Mouse (Mus musculus): ENCODE data around the gene S1pr1. TPM values are rescaled to one million over a fixed set of nuclear protein-coding genes. Genes with fewer than 3 reads are reported as not detected.

The S1pr1 gene
- polyA plus RNA-seq, 1 experiment from 2014 or later: 10.8 TPM

DNA sequence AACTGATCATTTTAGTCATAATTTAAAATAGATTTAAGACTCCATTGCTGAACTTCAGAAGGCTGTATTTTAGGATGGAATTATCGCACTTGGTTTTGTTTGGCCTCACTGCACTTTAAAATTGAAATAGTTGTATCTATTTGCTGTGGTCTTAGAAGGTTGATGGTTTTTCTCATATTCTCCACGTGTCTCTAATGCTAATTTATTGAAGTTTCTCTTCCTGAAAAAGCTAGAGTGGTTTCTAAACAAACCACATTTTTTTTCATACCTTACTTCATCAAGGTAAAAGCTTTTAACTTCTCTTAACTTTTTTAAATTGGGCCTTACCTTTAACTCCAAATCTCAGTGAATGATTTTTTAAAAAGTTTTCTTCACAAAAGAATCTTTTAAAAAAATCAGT lies 4.8 kb downstream of the S1pr1 start:
- 78% methylated on average over 2 of the region's 2 CpGs for WGBS
- Histone ChIP-seq H3K4me3 (no peak overlapping the region), H3K27ac (replicated peaks) (no peak overlapping the region), H3K4me1 (peaks cover 15% of the 10 kb centered on the region), H3K36me3 (replicated peaks) (peaks cover 10% of the 10 kb centered on the region; the same call in 1 of the 2 replicates), H3K27me3 (replicated peaks; ENCODE audit: low read depth, poor library complexity, severe bottlenecking) (peaks cover 10% of the 10 kb centered on the region), H3K9me3 (no peaks in the 10 kb centered on the region)
- no peak for DNase-seq (ENCODE audit: low spot score)

DNA sequence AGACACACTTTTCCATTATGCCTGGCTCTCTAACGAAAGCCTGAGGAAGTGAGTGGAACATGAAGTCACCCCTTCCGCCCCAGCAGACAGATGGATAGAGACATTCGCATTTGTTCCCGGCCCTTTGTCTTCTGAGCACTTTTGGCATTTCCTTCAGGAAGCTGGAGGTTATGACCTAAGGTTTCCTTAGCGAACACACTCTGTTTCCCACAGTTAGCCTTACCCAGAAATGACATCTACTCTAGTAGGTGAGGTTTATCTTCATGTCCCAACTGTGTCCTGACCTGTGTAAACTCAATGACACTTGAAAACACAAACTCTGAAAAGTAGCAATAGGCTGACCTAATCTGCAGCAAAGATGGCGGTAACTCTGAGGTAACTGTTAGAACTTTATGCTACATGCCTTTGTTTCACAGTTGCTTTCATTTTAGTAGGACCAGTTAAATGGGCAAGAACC lies 5.7 kb downstream of the S1pr1 start:
- H3K27me3 ChIP-seq (replicated peaks; ENCODE audit: low read depth, poor library complexity, severe bottlenecking): peaks cover 10% of the 10 kb centered on the region
- no peak for DNase-seq (ENCODE audit: low spot score)
- peaks cover 15% of the 10 kb centered on the region for H3K4me1 ChIP-seq
- no peak overlapping the region for H3K4me3 ChIP-seq
- H3K27ac ChIP-seq (replicated peaks): no peak overlapping the region
- no peaks in the 10 kb centered on the region for H3K9me3 ChIP-seq
- WGBS: 68% methylated on average over 6 of the region's 6 CpGs
- peaks cover 10% of the 10 kb centered on the region; the same call in 1 of the 2 replicates for H3K36me3 ChIP-seq (replicated peaks)

DNA sequence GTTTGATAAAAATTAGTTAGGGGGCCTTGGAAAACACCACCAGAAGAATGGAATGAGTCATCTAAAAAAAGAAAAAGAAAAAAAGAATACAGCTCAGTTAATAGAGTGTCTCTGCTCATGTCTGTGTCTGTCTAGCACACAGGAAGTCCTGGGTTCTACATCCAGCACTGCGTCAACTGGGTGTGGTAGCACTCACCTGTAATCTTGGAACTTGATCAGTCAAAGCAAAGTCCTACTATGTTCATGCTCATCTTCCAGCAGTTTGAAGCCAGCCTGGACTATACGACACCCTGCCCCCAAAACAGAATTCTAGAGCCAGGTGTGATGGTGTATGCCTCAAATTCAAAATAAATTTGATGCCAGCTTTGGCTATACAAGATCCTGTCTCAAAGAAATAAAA lies 8.1 kb downstream of the S1pr1 start:
- H3K27me3 ChIP-seq (replicated peaks; ENCODE audit: low read depth, poor library complexity, severe bottlenecking): no peaks in the 10 kb centered on the region
- H3K36me3 ChIP-seq (replicated peaks): peaks cover 4% of the 10 kb centered on the region; the same call in 1 of the 2 replicates

DNA sequence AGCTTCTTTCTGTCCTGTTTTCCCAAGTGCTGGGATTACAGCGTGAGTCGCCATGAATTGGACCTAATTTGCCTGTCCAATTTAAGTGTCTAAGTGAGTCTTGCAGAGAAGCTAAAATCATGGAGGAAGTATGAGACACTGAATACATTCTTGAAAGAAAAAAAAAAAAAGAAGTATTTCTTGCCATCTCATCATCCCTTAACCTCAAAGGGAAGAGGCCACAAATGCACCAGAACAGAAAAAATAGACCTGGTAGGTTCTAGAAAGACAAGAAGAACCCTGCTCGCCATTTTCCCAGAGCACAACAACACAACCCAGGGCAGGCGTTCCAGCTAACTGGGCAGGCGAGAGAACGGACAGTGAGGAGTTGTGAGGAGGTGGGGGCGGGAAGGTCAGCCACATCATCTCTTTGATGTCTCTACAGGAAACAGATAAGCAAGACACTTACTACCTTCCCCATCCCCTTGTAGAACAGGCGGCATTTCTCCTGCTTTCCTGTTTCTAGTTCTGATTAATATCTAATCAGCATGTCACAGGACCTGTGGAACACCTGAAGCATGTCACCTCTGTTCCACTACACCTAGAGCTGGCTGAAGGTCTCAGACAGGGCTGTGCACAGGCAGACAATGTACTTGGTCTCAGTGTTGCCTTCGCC lies 10.5 kb downstream of the S1pr1 start:
- 84% methylated on average over 9 of the region's 9 CpGs for WGBS
- Histone ChIP-seq H3K27me3 (replicated peaks; ENCODE audit: low read depth, poor library complexity, severe bottlenecking) (no peaks in the 10 kb centered on the region), H3K27ac (replicated peaks) (no peak overlapping the region), H3K4me1 (no peaks in the 10 kb centered on the region), H3K4me3 (no peak overlapping the region), H3K9me3 (no peaks in the 10 kb centered on the region), H3K36me3 (replicated peaks) (no peaks in the 10 kb centered on the region)
- DNase-seq (ENCODE audit: low spot score): no peak

More for the DNA sequence above, 8.1 kb downstream of the S1pr1 start:
- 87% methylated on average over 2 of the region's 2 CpGs for WGBS
- H3K4me3 ChIP-seq: no peak overlapping the region
- H3K4me1 ChIP-seq: no peaks in the 10 kb centered on the region
- H3K27ac ChIP-seq (replicated peaks): no peak overlapping the region
- H3K9me3 ChIP-seq: no peaks in the 10 kb centered on the region
- DNase-seq (ENCODE audit: low spot score): no peak

DNA sequence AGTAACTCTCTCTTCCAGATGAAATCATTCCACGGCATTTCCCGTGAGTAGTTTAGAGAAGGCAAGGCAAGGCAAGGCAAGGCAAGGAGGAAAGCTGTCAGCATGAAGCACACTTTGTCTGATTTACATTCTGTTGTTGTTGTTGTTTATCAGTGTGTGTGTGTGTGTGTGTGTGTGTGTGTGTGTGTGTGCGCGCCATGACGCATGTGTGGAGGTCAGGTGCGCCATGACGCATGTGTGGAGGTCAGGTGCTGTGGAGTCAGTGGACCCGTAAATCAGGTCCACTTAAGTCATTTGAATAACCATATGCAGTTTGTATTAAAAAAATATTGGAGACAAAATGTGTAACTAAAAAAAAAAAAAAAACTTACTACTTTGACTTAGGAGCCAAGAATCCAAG lies 11.2 kb downstream of the S1pr1 start:
- 96% methylated on average over 8 of the region's 8 CpGs for WGBS
- no peak overlapping the region for H3K4me3 ChIP-seq

DNA sequence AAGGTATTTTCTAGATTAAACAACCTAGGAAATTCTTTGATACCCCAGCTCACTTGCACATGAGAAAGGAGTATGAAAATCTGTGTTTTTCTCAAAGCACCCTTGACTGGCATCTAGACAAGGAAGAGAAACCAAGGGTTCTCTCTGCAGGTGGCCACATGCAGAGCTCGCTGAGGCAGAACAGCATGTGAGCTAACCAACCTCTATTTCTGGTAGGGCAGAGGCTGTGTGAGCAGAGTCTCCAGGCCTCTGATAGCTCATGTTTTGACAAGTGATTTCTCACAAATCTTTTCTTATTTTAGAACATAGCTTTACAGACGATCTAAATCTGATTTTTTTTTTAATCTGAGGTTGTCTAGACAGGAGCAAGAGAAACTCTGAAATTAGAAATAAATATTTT lies 12.8 kb downstream of the S1pr1 start:
- Histone ChIP-seq H3K9me3 (no peaks in the 10 kb centered on the region), H3K27me3 (replicated peaks; ENCODE audit: low read depth, poor library complexity, severe bottlenecking) (no peaks in the 10 kb centered on the region), H3K36me3 (replicated peaks) (no peaks in the 10 kb centered on the region), H3K4me1 (no peaks in the 10 kb centered on the region), H3K27ac (replicated peaks) (no peak overlapping the region), H3K4me3 (no peak overlapping the region)
- no peak for DNase-seq (ENCODE audit: low spot score)
- 72% methylated on average over 2 of the region's 2 CpGs for WGBS

More for the DNA sequence above, 11.2 kb downstream of the S1pr1 start:
- H3K36me3 ChIP-seq (replicated peaks): no peaks in the 10 kb centered on the region
- H3K9me3 ChIP-seq: no peaks in the 10 kb centered on the region
- no peak for DNase-seq (ENCODE audit: low spot score)
- no peaks in the 10 kb centered on the region for H3K4me1 ChIP-seq
- H3K27ac ChIP-seq (replicated peaks): no peak overlapping the region
- no peaks in the 10 kb centered on the region for H3K27me3 ChIP-seq (replicated peaks; ENCODE audit: low read depth, poor library complexity, severe bottlenecking)

DNA sequence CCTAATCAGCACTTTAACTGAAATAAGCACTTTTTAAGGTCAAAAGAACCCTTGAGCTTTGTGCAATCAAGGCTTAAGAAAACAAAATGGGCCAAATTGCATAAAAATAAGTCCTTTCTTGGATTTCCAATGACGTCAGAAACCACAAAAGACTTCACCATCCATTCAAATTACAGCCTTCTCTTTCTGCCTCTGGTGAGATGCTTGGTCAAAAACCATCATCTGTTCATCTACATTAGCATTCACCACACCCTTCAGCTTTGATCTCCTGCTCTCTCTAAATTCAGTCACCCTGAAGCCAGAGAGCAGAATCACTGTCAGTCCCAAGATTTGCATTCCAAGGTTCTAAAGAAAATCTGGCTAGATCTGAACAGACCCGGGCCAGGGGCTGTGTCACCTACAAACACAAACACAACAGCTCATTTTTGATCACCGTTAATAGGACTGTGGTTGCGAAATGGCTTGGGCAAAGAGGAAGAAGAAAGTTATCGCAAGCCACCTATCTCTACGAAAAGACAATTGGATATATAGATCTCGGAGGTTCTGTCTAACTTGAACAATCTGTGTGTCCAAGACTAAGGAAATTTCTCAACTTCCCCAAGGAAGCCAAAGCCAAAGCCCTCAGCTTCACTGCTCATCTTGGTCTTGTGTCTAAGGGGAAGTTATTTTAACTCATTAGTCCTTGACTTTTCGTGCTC lies 19.5 kb downstream of the S1pr1 start:
- 85% methylated on average over 8 of the region's 8 CpGs for WGBS
- H3K36me3 ChIP-seq (replicated peaks): no peaks in the 10 kb centered on the region
- no peaks in the 10 kb centered on the region for H3K27me3 ChIP-seq (replicated peaks; ENCODE audit: low read depth, poor library complexity, severe bottlenecking)
- H3K9me3 ChIP-seq: no peaks in the 10 kb centered on the region
- H3K4me3 ChIP-seq: no peak overlapping the region
- DNase-seq (ENCODE audit: low spot score): no peak
- no peaks in the 10 kb centered on the region for H3K4me1 ChIP-seq
- no peak overlapping the region for H3K27ac ChIP-seq (replicated peaks)

DNA sequence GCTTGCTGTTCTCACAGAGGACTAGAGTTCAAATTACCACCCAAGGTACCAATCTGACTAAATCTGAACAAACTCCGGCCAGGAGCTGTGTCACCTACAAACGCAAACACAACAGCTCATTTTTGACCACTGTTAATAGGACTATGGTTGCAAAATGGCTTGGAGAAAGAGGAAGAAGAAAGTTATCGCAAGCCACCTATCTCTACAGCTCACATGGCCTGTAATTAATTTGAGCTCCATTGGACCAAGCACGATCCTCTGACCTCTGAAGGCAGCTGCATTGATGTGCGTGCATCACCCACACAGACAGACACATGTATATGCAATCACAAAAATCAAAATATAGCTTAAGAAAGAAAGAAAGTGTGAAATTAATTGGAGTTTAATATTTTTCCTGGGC lies 20.7 kb downstream of the S1pr1 start:
- no peak for DNase-seq (ENCODE audit: low spot score)
- no peak overlapping the region for H3K4me3 ChIP-seq
- 88% methylated on average over 5 of the region's 5 CpGs for WGBS
- H3K27me3 ChIP-seq (replicated peaks; ENCODE audit: low read depth, poor library complexity, severe bottlenecking): no peaks in the 10 kb centered on the region
- H3K27ac ChIP-seq (replicated peaks): no peak overlapping the region
- no peaks in the 10 kb centered on the region; the same call in 1 of the 2 replicates for H3K4me1 ChIP-seq
- H3K36me3 ChIP-seq (replicated peaks): no peaks in the 10 kb centered on the region
- H3K9me3 ChIP-seq: no peaks in the 10 kb centered on the region

DNA sequence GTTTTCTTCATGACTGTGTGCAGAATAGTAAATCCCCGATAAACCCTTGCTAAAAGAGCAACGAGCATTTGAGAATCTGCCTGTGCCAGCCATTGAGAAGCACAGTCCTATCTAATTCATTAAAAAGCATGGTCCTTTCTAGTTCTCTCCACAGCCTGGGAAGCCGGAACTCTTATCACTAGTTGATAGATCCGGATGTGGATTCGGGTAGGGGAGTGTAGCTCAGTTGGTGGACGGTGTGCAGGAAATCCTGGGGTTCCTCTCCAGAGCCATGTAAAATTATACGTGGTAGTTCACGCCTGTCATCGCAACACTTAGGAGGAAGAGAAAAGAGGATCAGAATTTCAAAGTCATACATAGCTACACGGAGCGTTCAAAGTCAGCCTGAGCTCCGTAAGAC lies 21.5 kb downstream of the S1pr1 start:
- Histone ChIP-seq H3K4me1 (no peaks in the 10 kb centered on the region; the same call in 1 of the 2 replicates), H3K27ac (replicated peaks) (no peak overlapping the region), H3K36me3 (replicated peaks) (no peaks in the 10 kb centered on the region), H3K4me3 (no peak overlapping the region), H3K27me3 (replicated peaks; ENCODE audit: low read depth, poor library complexity, severe bottlenecking) (no peaks in the 10 kb centered on the region), H3K9me3 (no peaks in the 10 kb centered on the region)
- WGBS: 88% methylated on average over 12 of the region's 12 CpGs
- DNase-seq (ENCODE audit: low spot score): no peak

DNA sequence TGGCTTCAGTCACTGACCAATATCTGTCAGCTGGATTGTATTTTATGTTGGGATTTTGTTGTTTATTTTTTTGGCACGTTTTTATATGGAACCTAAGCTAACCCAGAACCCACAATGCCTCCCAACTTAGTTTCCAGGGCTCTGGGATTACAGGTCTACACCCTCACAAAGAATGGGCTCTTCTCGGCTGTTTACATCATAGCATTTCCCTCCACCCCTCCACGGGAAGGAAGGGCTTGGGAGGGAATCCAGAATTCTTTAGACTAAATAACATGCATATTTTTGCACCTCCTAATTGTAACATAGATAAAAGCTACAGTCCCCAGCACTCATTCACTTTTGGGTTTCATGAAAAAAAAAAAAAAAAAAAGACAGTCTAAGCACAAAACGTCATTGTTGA lies 22.0 kb downstream of the S1pr1 start:
- WGBS: 59% methylated on average over 4 of the region's 4 CpGs
- H3K36me3 ChIP-seq (replicated peaks): no peaks in the 10 kb centered on the region
- no peak for DNase-seq (ENCODE audit: low spot score)
- H3K9me3 ChIP-seq: no peaks in the 10 kb centered on the region
- no peaks in the 10 kb centered on the region for H3K27me3 ChIP-seq (replicated peaks; ENCODE audit: low read depth, poor library complexity, severe bottlenecking)
- no peaks in the 10 kb centered on the region; the same call in 1 of the 2 replicates for H3K4me1 ChIP-seq
- H3K4me3 ChIP-seq: no peak overlapping the region
- H3K27ac ChIP-seq (replicated peaks): no peak overlapping the region

DNA sequence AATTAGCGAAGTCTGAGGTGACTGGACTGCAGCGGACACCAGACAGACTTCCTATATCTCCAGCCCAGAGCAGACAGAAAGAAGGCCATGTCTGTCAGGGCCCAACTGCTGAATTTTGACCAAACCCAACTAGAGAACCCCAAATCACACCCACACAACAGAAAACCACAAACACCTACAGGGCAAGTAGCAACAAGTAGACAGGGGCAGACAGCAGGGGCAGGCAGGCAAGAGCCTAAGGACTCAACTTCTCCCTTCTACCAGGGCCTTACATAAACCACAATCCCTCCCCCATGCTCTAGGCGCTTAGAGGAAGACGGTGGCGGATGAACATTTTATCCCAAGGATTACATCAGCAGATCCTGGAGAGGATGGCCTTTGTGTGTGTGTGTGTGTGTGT lies 22.5 kb downstream of the S1pr1 start:
- no peak for DNase-seq (ENCODE audit: low spot score)
- no peak overlapping the region for H3K27ac ChIP-seq (replicated peaks)
- no peaks in the 10 kb centered on the region for H3K36me3 ChIP-seq (replicated peaks)
- no peaks in the 10 kb centered on the region; the same call in 1 of the 2 replicates for H3K4me1 ChIP-seq
- WGBS: 89% methylated on average over 5 of the region's 5 CpGs
- H3K4me3 ChIP-seq: no peak overlapping the region
- H3K27me3 ChIP-seq (replicated peaks; ENCODE audit: low read depth, poor library complexity, severe bottlenecking): no peaks in the 10 kb centered on the region
- H3K9me3 ChIP-seq: no peaks in the 10 kb centered on the region

DNA sequence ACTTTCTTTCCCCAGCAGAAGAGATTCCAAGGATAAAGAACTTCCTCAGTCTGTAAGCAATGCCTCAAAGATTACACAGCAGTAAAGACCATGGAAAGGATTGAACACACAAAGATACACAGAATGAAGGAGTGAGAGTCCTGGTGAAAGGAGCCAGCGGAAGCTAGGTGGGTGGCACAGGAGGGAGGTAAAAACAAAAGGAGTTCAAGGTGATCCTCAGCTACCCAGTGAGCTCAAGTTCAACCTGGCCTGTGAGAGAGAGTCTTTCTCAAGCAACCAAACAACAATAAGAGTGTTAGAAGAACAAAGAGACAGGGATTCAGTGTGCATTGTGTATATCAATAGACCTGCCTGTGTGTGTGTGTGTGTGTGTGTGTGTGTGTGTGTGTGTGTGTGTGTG lies 25.0 kb downstream of the S1pr1 start:
- no peaks in the 10 kb centered on the region for H3K27me3 ChIP-seq (replicated peaks; ENCODE audit: low read depth, poor library complexity, severe bottlenecking)
- no peaks in the 10 kb centered on the region for H3K36me3 ChIP-seq (replicated peaks)
- no peak overlapping the region for H3K4me3 ChIP-seq
- 65% methylated on average over 1 of the region's 1 CpGs for WGBS
- no peaks in the 10 kb centered on the region; the same call in 1 of the 2 replicates for H3K4me1 ChIP-seq
- no peak overlapping the region; the same call in 1 of the 2 replicates for H3K27ac ChIP-seq (replicated peaks)
- H3K9me3 ChIP-seq: no peaks in the 10 kb centered on the region
- no peak for DNase-seq (ENCODE audit: low spot score)

DNA sequence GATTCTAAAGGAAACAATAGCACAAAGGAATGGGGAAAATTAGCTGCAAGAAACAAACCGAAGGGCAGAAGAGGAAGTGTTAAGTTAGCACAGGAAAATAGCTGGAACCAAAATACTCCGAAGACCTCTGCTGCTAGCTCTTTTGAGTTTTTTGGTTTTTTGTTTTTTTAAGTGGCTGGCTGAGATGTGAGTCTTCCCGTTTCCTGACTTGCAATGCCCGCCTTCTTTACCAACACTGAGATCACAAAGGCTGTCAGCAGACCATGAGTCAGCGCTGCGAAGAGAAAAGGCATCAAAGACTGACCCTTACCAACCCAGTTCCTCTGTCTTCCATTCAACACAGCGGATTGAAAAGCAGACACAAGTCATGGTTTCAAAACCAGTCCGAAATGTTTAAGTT lies 25.5 kb downstream of the S1pr1 start:
- H3K9me3 ChIP-seq: no peaks in the 10 kb centered on the region
- WGBS: 49% methylated on average over 8 of the region's 8 CpGs
- H3K27me3 ChIP-seq (replicated peaks; ENCODE audit: low read depth, poor library complexity, severe bottlenecking): no peaks in the 10 kb centered on the region
- DNase-seq (ENCODE audit: low spot score): peak; percentile 26
- no peaks in the 10 kb centered on the region; the same call in 1 of the 2 replicates for H3K4me1 ChIP-seq
- no peak overlapping the region for H3K27ac ChIP-seq (replicated peaks)
- H3K4me3 ChIP-seq: no peak overlapping the region
- H3K36me3 ChIP-seq (replicated peaks): no peaks in the 10 kb centered on the region

Data from embryonic facial prominence, embryonic 10.5 days (tissue).